Mouse (Mus musculus) kidney, adult 2 months (tissue): ENCODE measurements at regions not wholly inside any gene's neighbourhood (a gene's known extent, or its start where the extent isn't known, plus 50 kb on each side); places are given as distances from the start of the nearest gene placed in this dataset.

Experiments
- CTCF ChIP-seq: fragments of 200-500 bp; conservative IDR thresholded peaks from 2 replicates; pipeline ENCODE4 v1.5.1; 2011; ENCODE audit warnings: low read depth, mild to moderate bottlenecking, control low read depth, low read length, moderate library complexity, mixed read lengths; ENCODE audit not compliant: insufficient read depth, insufficient read length
- POLR2A ChIP-seq: fragments of 200-500 bp; IDR thresholded peaks from one replicate; pipeline ENCODE4 v1.6.1; 2011; ENCODE audit warnings: low read depth, low read length, control low read depth

GRCm38 (mm10) chr11:65637206-65637605, 150.9 kb downstream of the Map2k4 start:
- TF ChIP-seq CTCF (no peak), POLR2A (no peak)
